Mouse (Mus musculus) Muller cell, postnatal 12 days (primary cell): ENCODE measurements around the gene Nfia.

ENCODE experiments used
- DNase-seq: peaks from one replicate; pipeline ENCODE4 v3.0.0-alpha.2; 2015; ENCODE audit errors: inconsistent ontology term

Gene Nfia

DNA sequence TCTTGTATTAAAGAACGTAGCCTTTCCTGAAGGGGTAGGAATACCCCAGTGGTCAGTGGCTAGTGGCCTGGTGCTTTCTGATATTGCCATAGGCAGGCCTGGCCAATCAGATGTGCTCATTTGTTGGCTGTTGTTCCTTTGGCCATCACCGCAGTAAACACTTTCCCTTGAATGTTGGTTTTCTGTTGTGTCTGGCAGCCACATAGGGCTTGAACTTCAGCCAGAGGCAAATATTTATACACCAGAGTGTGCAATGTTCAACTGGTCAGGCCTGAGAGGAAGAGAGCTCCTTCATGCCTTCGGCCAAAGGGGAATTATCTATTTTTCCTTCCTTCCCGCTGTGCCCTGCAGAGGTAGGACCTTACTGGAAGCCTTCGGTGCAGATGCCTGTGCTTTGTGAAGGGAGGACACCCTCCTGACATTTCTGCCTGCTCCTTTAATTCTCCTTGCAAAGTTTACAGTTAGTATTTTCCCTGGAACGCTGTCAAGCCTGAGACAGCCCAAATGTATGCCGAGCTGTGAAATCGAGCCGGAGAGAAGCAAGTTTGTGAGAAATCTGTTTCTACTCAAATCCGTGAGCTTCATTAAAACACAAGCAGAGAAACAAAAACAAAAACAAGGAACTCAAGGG, 95.9 kb downstream of the Nfia start:
- peak; percentile 77 for DNase-seq

DNA sequence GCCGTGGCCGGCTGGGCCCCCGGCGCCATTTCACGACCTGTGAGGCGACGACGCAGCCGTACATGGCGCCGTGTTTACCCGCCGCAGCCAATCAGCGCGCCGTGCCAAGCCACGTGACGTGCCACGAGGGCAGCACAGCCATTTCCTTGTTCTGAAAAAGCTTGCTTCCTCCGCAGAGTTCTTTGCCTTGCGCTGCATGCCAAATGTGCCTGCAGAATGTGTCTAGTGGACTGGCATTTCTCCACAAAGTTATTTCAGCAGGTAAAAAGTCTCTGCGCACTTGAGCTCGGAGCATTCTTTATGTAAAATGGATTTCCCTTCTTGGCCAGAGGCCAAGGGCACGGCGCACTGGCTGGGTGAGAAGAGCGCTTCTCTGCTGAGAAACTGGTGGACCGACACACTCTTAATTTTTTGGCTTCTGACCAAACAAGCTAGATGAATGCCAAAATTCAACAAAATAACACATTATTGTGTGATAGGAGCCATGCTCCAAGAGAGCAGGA, 96.5 kb downstream of the Nfia start:
- peak; percentile 96 for DNase-seq

DNA sequence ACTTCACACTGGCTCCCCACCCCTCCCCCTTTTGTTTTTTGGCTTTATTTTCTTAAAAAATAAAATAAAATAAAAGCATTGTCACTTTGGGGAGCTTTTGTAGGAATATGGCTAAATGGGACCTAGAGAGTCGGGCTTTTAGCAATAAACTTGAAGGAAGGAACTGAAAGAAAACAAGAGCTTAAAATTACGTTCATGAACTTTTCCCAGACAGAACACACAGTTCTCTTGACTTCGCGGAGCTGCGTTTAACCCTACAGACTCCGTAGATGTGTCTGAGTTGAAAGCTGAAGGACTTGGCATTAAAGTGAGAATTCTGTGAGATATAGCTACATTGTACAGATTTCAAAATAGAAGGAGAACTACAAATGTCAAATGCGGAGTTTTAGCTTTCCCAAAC, 96.9 kb downstream of the Nfia start:
- no peak for DNase-seq

DNA sequence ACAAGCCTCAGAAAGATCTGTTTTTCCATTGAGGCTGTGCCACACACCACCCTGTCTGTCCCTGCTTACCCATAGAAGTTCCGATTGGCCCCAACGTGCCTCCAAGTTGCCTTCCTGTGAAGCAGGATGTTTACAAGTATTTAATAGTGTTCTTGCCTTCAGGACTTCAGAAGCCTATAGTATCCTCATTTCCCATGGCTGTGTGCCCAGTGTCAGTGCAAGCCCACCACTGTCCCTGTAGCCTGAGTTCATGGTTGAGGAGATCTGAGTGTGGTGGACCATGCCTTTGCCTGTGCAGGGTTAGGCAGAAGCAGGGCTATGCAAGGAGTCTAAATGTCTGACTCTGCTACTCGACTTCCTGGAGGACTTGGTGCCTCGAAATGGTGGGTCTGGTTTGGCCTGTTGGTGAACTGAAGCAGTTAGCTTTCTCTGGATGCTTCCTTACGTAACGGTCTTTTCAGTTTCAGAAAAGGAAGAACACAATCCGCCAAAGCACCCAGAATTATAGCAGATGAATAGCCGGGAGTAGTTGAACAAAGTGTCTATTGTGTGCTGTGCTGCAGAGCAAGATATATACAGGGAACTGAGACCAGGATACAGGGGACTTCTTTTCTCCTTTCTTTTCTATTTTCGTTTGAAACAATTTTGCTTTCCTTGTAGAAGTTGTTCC, 99.4 kb downstream of the Nfia start:
- peak; percentile 63 for DNase-seq

DNA sequence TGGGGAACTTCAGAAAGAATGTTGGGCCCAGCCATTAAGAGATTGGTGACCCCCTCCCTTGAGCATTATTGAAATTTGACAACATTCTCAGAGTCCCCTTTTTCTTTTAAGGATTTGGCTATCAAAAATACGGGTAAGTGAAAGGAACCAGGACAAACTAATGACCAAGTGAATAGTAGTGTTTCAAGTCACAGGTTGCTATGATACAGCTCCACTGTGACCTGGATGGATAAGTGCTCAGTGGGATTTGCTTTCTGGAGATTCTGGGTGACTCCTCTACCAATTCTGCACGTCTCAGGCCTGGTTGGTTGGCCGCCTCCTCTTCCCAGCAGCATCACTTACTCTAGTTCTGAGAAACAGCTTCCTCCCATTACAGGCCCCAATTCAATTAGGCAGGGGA, 102.4 kb downstream of the Nfia start:
- no peak for DNase-seq

DNA sequence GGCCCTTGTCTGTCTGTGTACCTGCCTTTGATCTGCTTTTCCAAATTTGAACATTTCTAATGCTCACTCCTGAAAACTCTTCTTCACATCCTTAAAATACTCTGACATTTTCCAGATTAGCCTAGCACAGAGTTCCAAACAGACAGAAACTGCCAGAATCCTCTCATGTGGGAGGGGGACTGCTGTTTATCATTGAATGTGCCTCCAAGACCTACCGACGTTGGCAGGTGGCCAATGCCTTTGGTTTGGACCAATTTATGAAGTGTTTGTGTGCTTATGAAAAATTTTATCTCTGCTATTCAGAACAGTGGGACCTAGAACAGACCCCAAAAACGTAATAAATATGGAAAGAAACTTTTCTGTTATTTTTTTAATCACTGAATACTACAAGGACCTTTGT, 103.4 kb downstream of the Nfia start:
- DNase-seq, result no peak

DNA sequence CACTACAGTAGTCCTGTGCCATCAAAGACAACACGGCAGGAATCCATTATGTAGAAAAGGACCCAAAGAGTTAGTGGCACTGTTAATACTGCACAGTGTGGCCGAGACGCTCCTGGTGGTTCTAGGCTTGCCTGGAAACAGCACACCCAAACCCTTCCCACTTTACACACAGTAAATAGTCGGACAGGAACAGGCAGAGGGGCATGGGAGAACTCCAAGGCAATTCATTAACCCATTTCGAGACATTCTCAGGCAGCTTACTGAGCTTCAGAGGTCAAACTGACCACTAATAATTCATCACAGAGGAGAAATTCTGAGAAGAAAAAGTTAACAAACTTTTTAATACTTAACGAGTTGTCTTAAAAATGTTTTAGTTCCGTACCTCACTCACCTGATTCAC, 107.2 kb downstream of the Nfia start:
- DNase-seq, result no peak

DNA sequence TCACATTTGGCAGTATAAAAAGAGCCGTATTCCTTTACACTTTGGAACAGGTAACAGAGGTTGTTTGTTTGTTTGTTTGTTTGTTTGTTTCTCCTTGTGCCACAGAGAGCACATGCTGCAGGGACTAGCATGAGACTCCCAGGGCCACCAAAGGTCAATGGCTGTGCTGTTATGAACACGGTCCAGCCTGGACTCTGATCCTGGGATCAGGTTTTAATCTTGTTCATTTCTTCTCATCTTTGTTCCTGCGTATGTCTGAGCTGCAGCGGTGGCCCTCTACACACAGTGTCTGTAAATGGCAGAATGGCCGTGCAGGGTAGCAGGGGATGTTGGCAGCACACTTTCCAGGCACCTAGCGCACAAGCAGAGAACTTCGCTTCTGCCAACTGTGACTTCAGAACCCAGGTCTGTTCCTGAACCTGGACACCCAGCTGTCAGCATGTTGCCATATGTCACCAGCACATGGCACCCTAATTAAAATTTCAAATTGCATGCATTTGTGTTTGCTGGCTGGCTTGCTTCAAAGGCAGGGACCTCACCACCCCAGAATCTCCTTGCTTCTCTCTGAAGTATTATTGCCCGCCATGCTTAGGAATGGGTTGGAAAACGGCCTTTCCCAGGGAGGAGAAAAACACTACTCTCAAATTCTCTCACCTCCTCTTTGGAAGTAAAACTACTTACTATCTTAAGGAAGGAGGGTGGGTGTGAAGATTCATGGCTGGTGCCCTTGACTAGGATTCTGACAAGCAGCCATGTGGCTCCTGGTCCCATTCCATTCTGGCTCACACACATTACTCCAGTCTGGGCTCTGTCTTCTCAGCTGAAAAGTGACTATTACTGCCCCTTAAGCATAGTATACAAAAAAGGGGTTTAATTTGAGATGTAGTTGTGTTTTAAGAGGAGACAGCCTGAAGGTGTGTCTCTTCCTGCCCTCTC, 107.9 kb downstream of the Nfia start:
- no peak for DNase-seq

DNA sequence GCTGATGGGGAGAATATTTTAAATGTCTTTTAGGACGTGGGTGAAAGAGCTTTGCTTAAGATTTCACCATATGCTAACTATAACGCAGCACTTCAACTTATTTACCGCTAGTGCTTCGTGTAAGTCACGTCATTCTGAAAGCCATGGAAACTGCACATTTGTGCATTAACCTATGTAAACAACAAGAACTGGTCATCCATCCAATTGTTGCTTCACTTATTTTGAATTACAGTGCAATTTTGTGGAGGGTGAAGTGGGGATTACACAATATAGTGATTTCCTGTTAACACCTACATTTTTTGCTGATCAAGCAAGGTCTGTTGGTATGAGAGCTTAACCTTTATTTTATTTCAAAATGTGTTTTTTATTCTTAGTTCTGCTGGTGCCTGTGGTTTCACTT, 113.0 kb downstream of the Nfia start:
- no peak for DNase-seq

DNA sequence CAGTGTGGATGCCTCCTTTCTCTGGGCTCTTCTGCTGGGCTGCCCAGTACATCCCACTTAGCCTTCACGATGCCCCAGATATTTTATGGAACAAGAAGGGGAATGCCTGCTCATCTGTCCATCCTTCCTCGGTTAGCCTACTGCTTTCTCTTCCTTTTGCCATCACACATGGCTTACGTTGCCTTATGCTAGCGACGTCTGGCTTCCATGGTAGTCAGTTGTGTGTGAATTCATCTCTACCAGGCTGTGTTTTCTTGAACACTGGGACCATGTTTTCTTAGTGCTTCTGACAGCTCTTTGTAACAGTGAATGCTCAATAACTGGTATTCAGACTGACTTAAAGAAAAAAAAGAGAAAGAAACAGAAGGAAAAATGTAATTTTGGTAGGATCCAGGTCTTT, 113.7 kb downstream of the Nfia start:
- no peak for DNase-seq

DNA sequence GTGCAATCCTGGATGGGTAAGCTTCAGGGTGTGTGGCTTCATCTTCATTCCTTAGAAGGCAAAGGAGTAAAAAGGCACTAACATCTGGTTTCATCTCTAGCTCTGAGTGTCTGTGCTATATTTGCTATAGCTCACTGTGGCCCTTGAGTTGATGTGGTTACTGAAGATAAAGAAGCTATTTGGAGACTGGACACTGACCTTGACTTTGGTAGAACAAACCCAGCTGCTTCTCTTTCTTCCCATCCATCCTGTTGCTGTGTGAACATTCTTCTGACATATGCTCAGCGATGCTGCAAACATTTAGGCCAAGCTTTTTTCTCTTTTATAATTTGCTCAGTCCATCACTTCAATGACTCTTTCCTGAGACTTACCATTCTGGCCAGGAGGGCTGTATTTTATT, 114.7 kb downstream of the Nfia start:
- no peak for DNase-seq

DNA sequence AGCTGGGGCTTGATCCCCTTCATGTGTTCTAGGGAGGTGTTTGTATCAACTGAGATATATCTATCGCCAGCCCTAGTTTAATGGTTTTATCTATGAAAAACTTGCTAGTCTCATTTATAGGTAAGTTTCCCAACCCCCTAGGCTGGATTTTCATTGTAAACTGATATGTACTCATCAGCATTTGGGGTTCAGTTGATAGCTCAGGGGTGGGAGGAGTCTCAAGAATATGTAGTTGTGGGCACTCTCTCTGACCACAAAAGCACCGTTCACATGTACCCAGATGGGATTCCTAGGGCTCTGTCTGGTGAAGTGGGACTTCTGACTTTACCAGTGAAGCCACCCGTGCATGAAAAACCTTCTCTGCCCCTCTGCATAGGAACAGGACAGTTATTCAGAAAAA, 118.5 kb downstream of the Nfia start:
- no peak for DNase-seq

DNA sequence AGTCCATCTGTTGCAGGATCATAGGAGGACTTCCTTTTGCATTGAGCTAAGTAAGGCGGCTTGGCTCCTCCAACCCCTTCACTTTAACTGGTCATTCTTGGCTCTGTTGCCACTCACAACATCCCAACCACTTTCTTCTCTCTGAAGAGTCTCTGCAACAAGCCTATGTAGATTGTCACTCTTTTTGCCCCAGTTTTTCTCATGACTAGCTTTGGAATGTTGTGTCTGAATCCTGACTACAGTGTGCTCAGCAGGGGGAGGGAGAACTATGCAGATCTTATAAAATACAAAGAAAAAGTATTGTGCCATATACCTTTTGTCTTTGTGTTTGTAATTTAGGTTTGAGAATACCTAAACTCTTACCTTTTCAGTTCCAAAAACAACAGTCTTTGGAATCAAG, 119.1 kb downstream of the Nfia start:
- DNase-seq, result peak; percentile 85

DNA sequence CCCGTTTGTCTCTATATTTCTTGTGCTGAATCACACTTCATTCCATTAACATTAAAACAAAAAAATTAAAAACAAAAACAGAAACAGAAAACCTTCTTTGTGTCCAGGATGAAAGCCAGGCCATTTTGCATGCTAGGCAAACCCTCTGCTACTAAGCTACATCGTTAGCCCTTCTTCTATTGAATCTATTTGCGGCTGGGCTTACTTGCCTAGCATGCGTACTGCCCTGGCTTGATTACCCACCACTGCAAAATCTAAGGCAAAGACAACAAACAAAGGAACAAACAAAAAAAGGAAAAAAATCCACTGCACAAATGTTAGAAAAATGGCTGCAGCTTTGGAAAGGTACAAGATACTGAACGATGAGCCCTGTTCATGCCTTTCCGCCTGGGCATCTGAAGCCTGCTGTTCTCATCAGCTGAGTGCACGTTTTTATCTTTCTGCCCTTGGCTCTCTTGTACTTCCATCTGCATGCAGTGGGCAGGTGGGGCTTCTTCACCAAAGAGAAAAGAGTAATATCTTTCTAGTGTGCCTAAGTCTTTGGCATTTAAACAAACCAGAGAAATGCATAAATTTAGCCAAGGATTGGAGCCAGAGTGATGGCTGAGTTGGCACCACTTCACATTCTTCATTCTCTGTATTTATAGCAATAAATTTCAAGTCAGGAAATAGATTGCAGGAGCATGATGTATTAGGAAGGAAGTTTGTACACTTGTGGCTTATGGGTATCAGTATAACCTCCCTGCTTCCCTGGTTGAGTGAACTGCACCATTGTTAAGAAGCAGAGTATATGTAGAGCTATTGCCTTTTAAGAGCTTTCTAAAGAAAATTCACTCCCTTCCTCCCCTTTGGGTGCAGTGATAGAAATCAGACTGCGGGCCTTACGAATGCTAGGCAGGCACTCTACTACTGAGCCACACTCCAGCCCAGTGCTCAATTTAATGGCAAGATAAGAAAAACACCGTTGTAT, 121.7 kb downstream of the Nfia start:
- peak; percentile 51 for DNase-seq

DNA sequence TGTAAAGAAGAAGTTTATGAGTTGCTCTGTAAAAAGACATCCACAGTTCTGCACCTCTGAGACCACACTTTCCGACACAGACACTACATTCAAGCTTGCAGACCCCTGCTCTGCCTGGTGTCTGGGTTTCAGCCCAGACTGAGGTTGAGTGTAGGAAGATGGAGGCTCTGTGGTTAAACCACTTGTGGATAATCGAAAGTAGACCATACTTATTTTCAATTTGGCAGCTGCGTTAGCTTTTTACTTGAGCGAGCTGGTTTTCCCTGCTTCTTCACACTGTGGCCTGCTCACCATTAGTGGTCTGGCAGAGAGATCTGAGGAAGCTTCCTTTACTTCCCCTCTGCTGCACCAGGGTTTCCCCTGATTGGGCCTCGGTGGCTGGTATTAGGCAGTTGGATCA, 123.4 kb downstream of the Nfia start:
- DNase-seq, result no peak

DNA sequence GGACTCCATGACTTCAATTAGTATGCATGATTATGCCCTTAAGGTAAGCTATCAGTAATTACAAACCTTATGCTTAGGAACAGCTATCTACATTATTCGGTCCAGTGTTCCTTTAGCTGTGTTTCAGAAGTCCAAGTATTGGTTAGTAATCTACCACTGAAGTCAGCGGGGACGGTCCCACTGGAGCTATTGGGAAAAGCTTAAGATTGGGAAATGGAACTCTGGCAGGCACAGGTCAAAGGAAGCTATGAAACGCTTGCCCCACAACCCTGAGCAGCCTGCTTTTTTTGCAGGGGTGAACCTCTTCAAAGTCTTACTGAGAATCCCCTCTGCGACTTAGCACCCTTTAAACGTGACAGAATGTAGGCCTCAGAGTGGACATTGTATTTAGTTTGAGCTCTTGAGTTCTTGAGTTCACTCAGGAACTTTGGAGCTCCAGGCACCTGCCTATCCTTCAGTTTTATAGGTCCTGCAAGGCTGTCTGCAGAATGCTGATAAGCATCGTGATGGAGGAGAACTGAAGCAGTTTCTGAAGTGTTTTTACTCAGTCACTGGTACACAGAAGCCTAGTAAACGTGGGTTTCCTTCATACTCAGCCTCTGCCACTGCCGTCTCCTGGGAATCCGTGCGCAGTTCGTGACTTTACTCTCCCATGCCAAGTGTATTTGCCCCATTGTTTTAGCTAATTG, 127.9 kb downstream of the Nfia start:
- no peak for DNase-seq

DNA sequence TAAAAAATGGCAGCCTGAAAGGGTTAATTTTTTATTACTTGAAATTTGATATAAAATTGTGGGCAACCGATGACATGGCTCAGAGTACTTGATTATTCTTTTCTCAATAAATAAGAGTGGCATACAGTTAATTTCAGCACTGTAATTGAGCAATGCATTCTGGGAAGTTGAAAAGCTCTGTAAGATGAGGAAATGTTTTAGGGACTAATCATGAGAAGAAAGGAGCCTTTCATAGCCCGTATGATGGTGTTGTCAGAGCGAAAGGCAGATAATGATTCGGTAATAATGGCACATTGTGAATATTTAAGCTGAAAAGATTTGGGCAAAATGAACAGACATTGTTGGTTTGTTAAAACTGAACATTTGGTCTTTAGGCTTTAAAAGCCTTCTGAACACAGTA, 133.3 kb downstream of the Nfia start:
- DNase-seq, result peak; percentile 87

DNA sequence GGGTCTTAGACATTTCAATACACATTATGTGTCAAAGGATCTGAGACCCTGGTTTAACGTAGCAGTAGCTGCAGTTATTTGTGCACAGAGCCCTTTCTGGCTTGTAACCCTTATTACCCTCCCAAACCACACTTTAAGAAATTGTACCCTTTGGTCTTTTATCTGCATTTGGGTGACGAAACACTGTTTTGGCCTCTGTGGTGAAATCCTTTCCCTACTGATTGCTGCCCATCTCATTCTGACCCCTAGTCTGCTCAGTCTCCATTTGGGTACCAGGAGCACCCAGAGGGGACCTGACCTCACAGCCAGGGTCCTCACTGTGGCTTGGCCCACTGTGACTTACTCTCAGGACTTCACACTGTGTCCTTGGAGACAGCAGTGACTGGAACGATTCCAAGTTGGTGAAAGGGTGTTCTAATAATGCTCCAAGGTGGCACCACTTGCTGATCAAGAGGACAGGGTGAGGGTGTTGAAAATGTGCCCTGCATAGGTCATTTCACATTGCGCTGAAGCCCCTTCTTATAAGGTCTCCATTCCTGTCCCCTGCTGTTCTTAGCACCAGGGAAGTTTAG, 136.1 kb downstream of the Nfia start:
- no peak for DNase-seq

DNA sequence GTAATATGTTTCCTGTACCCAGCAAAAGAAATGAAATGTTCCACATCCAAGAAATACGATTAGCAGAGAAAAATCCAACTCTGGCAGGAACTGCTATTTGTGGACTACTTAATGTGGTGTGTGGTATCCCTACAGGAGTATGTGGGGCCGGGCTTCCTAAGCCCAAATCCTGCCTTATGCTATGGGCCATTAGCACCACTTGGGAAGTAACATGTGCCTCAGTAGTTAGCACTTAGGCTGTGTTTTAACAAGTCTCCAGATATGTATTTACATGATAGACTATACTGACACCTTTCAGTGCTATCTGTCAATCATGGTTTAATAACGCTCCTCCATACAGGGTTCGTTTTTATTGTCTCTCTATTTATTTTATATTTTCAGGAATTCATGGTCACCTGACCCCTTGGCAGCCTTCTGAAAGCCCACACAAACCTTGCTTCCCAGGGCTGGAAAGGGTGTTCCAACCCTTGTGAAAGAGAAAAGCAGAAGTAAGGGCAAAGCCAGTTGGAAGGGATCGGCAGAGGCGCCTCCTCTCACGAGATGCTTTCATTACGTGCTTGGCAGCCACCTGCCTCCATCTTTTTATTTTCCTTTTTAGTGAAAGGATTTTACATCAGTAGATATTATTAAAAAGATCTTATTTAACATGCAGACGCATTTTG, 137.7 kb downstream of the Nfia start:
- no peak for DNase-seq
